Comparison of ENCODE assay signal across 28 mouse cellular contexts in genomic region chr8:127608541-127609270, GRCm38 (mm10).
A peak's percentile ranks its signal among the peaks of the same experiment; 100 is the strongest.
DNase-seq lines count a peak whose midpoint lies in the region; TF ChIP-seq lines count a peak whose summit lies in the region.
"Had no signal": no experiment of that assay in that cellular context is flagged by ENCODE, and none has a peak within 500 bp of the region (broad histone marks: within the 10 kb centered on the region; RNA-seq: fewer than 3 reads in every experiment).

No protein-coding gene starts in this region.

- no peak overlapping the region for H3K4me3 ChIP-seq in heart, adult 2 months
- H3K4me3 ChIP-seq: embryonic facial prominence, embryonic 10.5 days; embryonic facial prominence, embryonic 13.5 days; erythroblast, embryonic 14.5 days; forebrain, embryonic 12.5 days; forebrain, embryonic 15.5 days; gastrocnemius, adult 2 months; heart, embryonic 12.5 days; heart, embryonic 15.5 days had no signal

- H3K36me3 ChIP-seq in heart, adult 2 months (ENCODE audit: control insufficient read depth, insufficient read depth, low read length), result no peaks in the 10 kb centered on the region
- H3K36me3 ChIP-seq: forebrain, embryonic 12.5 days; forebrain, embryonic 15.5 days; G1E; heart, embryonic 15.5 days had no signal

- H3K9ac ChIP-seq in heart, adult 2 months (ENCODE audit: low read depth, low read length), result no peak overlapping the region
- H3K9ac ChIP-seq: embryonic facial prominence, embryonic 13.5 days; forebrain, embryonic 12.5 days; forebrain, embryonic 15.5 days; heart, embryonic 12.5 days; heart, embryonic 15.5 days; hindbrain, embryonic 14.5 days had no signal

- no peak for TF ChIP-seq EP300 in heart, adult 2 months (IDR thresholded peaks at IDR 0.05; ENCODE audit: insufficient read depth, low read depth, low read length)

- WGBS in heart, adult 2 months, result 66% methylated on average over 7 of the region's 7 CpGs

- no peaks in the 10 kb centered on the region for H3K4me1 ChIP-seq in heart, adult 2 months (ENCODE audit: control insufficient read depth, insufficient read depth, low read length)
- H3K4me1 ChIP-seq: embryonic facial prominence, embryonic 10.5 days; forebrain, embryonic 12.5 days; forebrain, embryonic 15.5 days; heart, embryonic 15.5 days had no signal

- peak; percentile 78 for DNase-seq in heart, adult 11 months
- no peak for DNase-seq in heart, adult 2 months
- peak; percentile 28 for DNase-seq in layer of hippocampus, adult 9-11 months
- DNase-seq in layer of hippocampus, adult 9-10 months (ENCODE audit: low spot score), result no peak
- peak; percentile 64 for DNase-seq in brain, adult 2 months (ENCODE audit: low read depth, low spot score)
- peak; percentile 53 for DNase-seq in telencephalon, adult 2 months (ENCODE audit: low read depth, low spot score)
- no peak for DNase-seq in gastrocnemius, postnatal 14 days
- DNase-seq: adrenal gland, postnatal 10 days; B cell, adult 2 months; cerebellum, adult 8-10 months; cerebellum, postnatal 36 days; embryo, embryonic 11 days; gastrocnemius, adult 2 months; gastrocnemius, postnatal 25 days; heart, postnatal 10 days; heart, postnatal 4 days had no signal

- no peak for TF ChIP-seq POLR2A in heart, adult 2 months (IDR thresholded peaks at IDR 0.05; ENCODE audit: insufficient read depth, low read depth, low read length)

- no peaks in the 10 kb centered on the region for H3K27me3 ChIP-seq in heart, adult 2 months (ENCODE audit: control insufficient read depth, insufficient read depth, low read length)
- H3K27me3 ChIP-seq: CH12.LX; embryonic facial prominence, embryonic 13.5 days; forebrain, embryonic 12.5 days; forebrain, embryonic 15.5 days; heart, embryonic 12.5 days; heart, embryonic 15.5 days; Patski had no signal

- no peaks in the 10 kb centered on the region for H3K79me2 ChIP-seq in heart, adult 2 months (replicated peaks; ENCODE audit: control insufficient read depth, insufficient read depth, low read length)

- TF ChIP-seq CTCF in heart, adult 2 months (IDR thresholded peaks at IDR 0.05), result no peak

- no peak overlapping the region for H3K27ac ChIP-seq in heart, adult 2 months
- H3K27ac ChIP-seq: embryonic facial prominence, embryonic 10.5 days; embryonic facial prominence, embryonic 13.5 days; forebrain, embryonic 12.5 days; forebrain, embryonic 15.5 days; gastrocnemius, adult 2 months; heart, embryonic 15.5 days; hindbrain, embryonic 14.5 days; hindbrain, postnatal 0 days had no signal

- intact Hi-C loops in heart, adult 2 months (cut with DNase I), result no loop called here
- intact Hi-C loops in gastrocnemius, postnatal 14 days (cut with DNase I; ENCODE audit: low total_unique reads), result no loop called here

Comparison
In these comparisons a context has a peak if more than half of its experiments do, and no peak if none do; other contexts are left out.
1. DNase-seq: peak in heart, adult 11 months (single experiment), layer of hippocampus, adult 9-11 months (single experiment), brain, adult 2 months (single experiment) and telencephalon, adult 2 months (single experiment); none in heart, adult 2 months (0 of 2), layer of hippocampus, adult 9-10 months (single experiment) and gastrocnemius, postnatal 14 days (single experiment).